Mouse (Mus musculus) CD4-positive helper T cell, adult 2 months (primary cell): Measurements from ENCODE around the gene Cap1.
A peak's percentile ranks its signal among the peaks of the same experiment; 100 is the strongest.
"Not testable (repeated sequence)": the region's sequence is repeated elsewhere in the genome, so short reads cannot be mapped to it uniquely, and the experiment has no call there.

Experiments used
- DNase-seq: peaks from one replicate; pipeline ENCODE4 v3.0.0-alpha.2; 2012; ENCODE audit warnings: low read depth, missing footprints, low spot score

The Cap1 gene

DNA sequence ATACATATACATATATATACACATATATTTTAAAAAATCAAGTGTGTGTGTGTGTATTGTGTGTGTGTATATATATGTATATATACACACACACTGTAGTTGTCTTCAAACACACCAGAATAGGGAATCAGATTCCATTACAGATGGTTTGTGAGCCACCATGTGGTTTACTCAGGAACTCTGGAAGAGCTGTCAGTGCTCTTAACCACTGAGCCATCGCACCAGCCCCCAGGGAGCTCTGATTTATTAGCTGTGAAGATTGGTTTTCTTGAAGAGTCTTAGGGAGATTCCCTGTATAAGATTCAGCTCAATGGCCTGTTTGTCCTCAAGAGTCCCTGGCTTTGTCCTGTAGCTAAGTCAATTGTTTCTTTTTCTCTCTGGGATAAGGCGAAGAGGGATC is 47.9 kb downstream of the Cap1 start:
- DNase-seq: no peak

DNA sequence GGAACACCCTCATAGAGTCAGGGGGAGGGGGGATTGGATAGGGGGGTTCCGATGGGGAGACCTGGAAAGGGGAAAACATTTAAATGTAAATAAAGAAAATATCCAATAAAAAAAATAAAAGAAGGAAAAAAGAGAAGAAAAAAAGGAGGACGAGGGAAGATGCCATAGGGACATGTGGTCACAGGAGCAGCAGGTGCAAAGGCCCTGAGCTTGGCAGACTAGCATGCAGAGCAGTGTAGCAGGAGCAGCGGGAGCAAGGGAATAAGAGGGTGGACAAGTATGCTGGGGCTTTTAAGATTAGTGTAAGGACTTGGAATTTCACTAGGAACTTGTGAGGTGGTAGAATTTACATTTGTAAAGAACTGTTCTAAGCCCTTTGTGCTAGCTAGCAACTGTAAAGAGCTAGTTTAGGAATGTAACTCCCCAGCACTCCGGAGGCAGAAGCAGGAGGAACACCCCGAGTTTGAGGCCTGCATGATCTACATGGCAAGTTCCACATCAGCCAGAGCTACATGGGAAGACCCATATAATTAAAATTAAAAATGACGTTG is 48.6 kb downstream of the Cap1 start:
- no peak for DNase-seq

DNA sequence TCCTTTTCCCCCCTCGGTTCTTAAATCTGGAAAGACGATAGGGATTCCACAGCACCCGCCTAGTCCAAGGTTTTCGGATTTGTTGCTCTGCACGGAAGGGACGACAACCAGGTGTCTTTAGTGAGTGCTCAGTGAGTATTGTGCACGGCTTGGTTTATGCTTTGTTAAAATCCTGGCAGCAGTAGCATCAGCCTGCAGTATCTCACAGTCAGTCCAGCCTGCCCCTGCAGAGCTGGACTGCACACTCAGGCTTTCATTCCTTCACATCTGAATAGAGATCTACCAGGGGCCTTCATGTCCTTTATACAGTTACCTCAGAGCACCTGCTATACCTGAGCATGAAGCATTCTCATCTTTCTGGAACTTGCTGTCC is 49.5 kb downstream of the Cap1 start:
- DNase-seq: no peak

DNA sequence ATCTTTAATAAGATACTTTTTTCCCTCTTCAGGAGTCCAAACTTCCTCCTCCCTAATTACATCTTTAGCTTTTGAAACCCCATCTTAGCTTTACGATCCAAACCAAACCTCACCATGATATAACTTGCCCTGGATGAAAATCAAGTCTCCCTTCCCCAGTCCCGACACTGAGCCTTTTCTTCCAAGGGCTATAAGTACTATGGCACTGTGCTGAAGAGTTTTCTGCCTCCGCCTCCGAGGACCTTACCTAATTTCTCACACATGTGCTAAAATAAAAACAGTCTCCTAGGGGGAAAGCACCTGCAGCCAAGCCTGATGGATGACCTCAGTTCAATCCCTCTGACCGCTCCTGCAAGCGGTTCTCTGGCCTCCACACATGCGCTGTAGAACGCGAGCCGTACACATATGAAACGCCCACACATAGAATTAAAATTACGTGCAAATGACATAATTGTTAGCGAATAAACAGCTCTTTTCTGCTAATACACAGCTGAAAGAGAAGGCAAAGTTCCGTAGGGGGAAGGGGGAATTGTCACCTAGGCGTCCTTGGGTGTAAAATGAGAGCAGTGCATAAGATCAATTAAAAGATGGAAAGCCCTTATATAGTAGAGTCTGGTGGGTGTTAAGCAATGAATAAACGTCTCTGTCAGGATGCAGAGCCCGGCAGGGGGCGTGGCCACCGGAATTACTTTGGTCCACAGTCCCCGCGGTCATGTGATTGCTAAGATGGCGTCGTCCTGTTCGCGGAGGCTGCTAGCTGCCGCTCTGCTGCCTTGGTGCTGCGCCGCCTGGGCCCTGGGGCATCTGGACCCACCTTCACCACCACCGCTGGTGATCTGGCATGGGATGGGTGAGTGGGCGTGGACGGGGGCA is 50.1 kb downstream of the Cap1 start, which contains the start of gene Ppt1:
Ppt1 (plus strand) TSS at position 713 of the 873 bp plus-strand sequence.
- peak; percentile 91 for DNase-seq

DNA sequence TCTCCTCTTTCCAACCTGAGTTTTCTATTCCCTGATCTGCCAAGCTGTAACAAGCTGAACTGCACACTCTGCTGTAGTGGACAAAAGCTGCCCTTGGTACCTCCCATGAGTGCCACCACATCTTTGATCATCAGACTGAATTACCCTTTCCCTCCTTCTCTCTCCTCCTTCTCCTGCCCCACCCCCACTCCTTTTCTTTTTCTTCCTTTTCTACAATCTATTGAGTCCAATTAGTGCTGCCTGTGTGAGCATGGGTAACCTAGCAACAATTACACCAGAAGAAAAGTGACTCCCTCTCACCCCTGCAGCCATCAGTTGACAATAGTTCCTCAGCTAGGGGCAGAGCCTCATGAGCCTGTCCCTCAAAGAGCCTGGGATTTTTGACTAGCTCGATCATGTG is 54.0 kb downstream of the Cap1 start:
- no peak for DNase-seq

DNA sequence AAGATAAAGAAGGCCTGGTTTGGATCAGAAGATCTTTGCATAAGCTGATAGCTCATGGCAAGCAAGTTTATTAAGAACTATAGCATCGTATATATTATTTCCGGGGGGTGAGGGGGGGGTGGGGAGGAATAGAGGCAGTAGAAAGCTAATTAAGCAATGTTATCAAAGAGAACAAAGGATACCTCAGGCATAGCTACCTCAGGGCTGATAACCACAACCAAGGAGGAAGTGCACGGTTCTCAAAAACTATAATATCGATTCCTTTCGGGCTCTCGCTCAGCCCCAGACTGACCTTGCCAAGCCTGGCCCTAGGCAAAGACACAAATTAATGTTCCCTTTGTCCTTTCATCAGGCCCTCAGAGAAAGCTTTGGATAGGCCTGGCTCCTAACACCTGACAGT is 56.5 kb downstream of the Cap1 start:
- DNase-seq: no peak

GRCm38 (mm10) chr4:122827651-122828050 is 58.2 kb downstream of the Cap1 start:
- no peak for DNase-seq

DNA sequence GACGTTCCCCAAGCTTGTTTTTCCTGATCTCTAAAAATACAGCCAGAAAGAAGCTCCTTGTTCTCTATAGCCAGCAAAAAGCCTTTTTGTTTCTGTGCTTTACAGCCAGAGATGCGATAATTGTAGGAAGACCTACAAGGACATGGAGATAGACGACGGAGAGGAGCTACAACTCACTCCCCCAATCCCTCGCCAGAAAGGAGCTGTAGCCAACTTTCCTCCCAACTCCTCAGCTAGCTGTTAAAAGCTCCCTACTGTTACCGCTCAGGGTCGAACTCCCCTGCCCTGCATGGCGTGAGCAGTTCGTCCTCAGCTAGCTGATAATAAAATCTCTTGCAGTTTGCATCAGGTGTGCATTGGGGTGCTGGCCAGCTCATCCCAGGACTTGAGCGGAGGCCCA is 64.9 kb downstream of the Cap1 start:
- DNase-seq: not testable (repeated sequence)

DNA sequence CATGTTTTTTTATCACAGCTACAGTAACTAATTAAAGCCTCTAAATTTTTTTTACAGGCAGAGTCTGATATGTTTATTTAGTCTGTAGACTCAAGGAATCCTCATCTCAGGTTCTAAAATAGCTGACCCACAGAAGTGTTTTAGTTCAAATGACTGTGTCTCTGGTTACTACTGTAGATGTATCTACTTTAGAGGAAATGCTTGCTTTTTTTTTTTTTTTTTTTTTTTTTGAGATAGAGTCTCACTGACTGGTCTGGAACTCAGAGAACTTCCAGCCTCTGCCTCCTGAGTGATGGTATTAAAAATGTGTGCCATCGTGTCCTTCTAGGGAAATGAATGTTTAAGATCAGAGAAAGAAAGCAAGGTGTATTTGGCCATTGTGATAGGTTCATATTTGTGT is 69.7 kb downstream of the Cap1 start:
- DNase-seq: no peak

DNA sequence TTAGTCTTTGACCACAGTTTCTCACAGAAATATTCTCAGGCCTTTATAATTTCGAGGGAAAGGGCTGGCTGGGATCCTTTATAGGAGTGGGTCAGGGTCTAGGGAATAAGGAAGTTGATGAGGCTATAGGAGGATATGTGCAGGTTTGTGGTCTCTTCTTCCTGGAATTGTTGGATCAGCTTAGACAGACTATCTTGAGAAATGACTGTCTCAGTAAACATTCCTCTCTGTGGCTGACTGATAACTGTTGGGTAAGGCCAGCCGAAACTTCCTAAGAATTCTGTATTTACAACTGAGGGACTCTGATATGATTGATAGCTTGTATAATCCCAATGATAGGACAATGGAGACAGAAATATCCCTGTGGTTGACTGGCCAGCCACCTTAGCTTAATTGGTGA is 74.0 kb downstream of the Cap1 start:
- DNase-seq: no peak

DNA sequence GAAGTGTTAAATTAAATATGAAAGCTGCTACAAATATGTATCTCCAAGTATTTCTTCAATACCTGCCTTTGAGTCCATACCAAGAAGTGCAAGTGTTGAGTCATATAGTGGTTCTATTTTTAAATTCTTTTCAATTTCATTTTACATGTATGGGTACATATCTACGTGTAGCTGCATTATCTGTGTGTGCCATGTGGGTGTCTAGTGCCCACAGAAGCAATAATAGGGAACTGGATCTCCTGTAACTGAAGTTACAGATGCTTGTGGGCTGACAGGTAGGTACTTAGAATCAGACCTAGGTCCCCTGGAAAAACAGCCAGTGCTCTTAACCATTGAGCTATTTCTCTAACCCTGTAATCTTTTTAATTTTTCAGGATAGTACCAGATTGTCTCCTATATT is 74.7 kb downstream of the Cap1 start:
- no peak for DNase-seq
